Mouse (Mus musculus): ENCODE measurements around the gene Lmnb2.

The Lmnb2 gene

GRCm38 (mm10) chr10:80946684-80947437, 28.8 kb upstream of the Lmnb2 start:
- in situ Hi-C loops (cut with MboI): no loop called here

DNA sequence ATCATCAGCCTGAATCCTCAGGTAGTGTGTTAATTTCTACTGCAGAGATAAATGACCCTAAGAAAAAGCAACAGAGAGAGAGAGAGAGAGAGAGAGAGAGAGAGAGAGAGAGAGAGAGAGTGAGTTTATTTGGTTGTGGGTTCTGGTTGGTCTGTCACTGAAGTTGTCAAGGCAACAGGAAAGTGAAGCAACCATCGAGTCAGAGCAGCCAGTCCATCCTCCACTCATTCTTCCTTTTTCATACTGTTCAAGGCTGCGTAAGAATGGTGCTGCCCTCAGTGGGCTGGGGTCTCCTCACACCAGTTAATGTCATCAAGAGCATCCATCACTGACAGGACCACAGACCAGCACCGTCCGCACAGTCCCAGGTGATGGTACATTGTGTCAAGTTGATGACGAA, 26.2 kb upstream of the Lmnb2 start:
- in situ Hi-C loops (cut with MboI): no loop called here

- in situ Hi-C loops (cut with MboI): no loop called here
Observed at GRCm38 (mm10) chr10:80943701-80944100, 25.7 kb upstream of the Lmnb2 start.

DNA sequence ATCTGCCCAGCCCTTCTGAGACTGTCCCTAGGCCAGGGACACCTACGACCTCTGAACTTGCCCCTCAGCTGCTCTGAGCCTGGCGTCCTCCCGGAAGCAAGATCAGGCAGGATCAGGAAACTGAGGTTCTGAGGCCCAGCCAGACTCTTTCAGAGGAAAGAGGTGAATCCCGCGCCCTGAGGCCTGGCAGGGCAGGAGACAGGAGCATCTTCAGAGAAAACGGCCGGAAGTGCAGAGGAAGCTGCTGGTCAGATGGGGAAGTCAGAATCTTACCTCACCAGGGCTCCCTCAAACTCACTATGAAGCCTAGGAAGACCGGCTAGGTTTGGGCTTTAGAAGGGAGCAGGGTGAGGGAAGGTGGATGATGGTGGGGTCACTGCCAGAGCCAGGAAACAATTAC, 24.9 kb upstream of the Lmnb2 start:
- in situ Hi-C loops (cut with MboI): no loop called here

GRCm38 (mm10) chr10:80940988-80941347, 22.9 kb upstream of the Lmnb2 start:
- in situ Hi-C loops (cut with MboI): no loop called here

DNA sequence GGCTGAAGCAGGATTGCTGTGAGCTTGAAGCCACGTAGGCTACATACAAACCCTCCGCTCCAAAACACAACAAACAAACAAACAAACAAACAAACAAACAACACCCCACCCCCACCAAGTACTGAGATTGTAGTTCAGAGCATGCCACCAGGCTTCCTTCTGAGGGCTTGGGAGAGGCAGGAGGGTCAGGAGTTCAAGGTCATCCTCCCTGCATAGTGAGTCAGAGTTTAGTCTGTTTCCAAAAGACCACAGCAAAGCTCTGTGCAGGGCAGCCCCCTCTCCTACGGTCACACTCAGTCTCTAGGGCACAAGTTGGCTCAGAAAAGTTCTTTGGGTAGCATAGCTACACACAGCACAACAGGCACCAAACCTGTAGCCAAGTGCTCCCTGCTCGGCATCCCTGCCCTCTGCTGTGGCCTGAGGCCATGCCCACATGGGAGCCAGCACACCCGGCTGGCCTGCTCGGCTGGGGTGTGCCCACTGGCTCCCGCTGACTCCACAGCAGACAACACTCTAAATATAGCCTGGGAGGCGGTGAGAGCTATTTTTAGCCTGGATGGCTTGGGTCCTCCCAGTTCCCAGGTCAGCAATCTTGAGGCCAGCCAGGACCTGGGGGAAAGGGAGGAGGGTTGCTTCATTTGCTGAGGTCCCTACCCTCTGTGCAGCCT, 22.4 kb upstream of the Lmnb2 start:
- in situ Hi-C loops (cut with MboI): no loop called here

DNA sequence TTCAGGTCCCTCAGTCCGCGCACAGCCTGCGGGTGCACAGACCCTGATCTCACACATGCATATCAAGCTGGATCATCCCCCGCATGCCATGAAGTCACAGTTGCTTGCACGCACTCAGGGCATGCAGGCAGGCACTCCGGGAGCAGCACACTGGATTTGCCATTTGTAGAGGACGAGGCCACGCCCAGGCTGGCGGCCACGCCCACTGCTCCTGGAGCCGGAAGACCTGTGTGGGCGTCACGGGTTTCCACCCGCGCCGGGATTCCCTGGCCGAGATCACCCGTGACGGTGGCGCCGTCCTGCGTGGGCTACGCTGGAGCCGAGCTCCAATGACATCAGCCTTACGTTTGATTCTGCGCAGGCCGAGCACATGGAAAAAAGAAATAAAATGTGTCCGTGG, 21.6 kb upstream of the Lmnb2 start:
- in situ Hi-C loops (cut with MboI): no loop called here

- in situ Hi-C loops (cut with MboI): no loop called here
Observed at GRCm38 (mm10) chr10:80938831-80939550, 20.9 kb upstream of the Lmnb2 start.

DNA sequence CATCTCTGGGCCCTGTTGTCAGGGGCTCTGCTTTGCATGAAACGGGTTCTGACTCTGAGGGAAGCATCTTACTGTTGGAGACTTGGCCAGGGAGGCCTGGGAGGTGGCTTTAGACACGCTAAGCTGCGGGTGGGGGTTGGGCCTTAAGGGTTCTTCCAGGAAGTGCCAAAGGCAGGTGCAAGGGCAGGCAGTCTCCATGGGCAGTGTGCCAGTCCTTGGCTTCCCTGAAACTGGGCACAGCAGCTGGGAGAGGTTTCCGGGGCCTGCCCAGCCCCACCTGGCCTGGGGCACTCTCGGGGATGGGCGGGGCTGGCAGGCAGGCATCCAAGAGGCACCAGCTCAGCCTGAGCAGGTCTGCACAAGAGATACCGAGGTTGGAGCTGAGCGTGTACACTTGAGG, 19.6 kb upstream of the Lmnb2 start:
- in situ Hi-C loops (cut with MboI): no loop called here

- in situ Hi-C loops (cut with MboI): no loop called here
Observed at GRCm38 (mm10) chr10:80936810-80937164, 18.7 kb upstream of the Lmnb2 start.

- in situ Hi-C loops (cut with MboI): no loop called here
Observed at GRCm38 (mm10) chr10:80936135-80936809, 18.2 kb upstream of the Lmnb2 start.

GRCm38 (mm10) chr10:80935698-80936097, 17.7 kb upstream of the Lmnb2 start:
- in situ Hi-C loops (cut with MboI): no loop called here

DNA sequence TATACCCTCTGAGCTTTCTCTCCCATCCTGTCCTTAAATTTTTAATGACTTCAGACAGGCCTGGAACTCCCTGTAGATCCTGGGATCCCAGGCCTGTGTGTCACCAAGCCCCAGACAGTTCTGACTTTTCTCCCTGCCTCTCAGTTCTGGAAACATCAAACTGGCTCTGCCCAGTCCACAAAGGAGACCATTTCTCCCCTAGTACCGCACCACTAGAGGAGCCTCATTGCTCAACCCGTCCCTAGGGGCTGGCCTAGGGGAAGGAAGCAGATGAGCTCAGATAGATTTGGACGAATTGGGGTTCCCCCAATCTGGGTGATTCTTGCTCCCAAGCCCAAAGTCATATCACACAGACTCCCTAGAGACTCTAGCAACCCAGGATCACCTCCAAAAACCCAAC, 17.2 kb upstream of the Lmnb2 start:
- in situ Hi-C loops (cut with MboI): no loop called here

- in situ Hi-C loops (cut with MboI): no loop called here
Observed at GRCm38 (mm10) chr10:80934136-80934985, 16.3 kb upstream of the Lmnb2 start.

- in situ Hi-C loops (cut with MboI): no loop called here
Observed at GRCm38 (mm10) chr10:80933421-80933979, 15.5 kb upstream of the Lmnb2 start.

GRCm38 (mm10) chr10:80932700-80933420, 14.8 kb upstream of the Lmnb2 start:
- in situ Hi-C loops (cut with MboI): no loop called here

DNA sequence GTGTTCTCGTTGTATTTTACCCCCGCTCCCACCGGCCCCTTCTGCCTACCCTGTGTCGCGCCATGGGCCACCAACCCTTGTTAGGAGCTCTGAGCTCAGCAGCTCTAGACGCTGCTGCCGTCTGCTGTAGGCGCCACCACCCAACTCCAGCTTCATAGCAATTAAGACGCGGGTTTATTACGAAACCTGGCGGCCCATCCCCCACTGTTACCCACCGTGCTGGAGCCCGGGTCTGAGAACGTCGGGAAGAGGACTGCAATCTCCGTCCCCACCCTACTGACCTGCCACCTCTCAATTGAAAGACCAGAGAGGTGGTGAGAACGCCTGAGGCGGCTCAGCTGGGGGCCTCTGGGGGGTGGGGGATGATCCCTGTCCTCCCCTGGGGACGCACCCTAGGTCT, 14.2 kb upstream of the Lmnb2 start:
- in situ Hi-C loops (cut with MboI): no loop called here

DNA sequence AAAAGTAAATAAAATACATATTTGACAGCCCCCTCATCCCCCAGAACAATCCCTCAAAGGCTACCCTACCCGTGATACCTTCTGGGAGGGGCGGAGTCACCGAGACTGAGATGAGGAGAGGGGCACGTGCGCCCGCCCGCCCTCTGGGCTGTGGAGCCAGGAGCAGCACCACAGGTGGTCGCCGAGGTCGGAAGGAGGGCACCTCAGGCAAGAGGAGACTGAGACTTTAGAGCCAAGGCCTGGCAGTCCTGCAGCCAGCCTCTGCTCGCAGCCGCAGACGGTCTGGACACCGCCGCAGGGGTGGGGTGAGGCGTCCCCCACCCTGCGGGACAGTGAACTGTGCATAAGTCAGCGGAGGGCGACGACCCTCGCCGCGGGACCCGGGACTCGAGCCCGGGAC, 13.7 kb upstream of the Lmnb2 start:
- in situ Hi-C loops (cut with MboI): no loop called here

GRCm38 (mm10) chr10:80931153-80931671, 13.2 kb upstream of the Lmnb2 start:
- in situ Hi-C loops (cut with MboI): no loop called here

GRCm38 (mm10) chr10:80930361-80931152, 12.5 kb upstream of the Lmnb2 start:
- in situ Hi-C loops (cut with MboI): no loop called here
